Mouse (Mus musculus) brain, embryonic 14.5 days (tissue): Measurements from ENCODE around the gene Fam149a.

Source experiments
- CTCF ChIP-seq: fragments of 200-500 bp; IDR thresholded peaks from 2 replicates; pipeline ENCODE4 v1.5.1; 2012; ENCODE audit warnings: inconsistent platforms, mild to moderate bottlenecking, moderate library complexity, borderline replicate concordance; ENCODE audit not compliant: insufficient read depth, insufficient read length; ENCODE audit errors: extremely low read depth
- POLR2A ChIP-seq: fragments of 200-500 bp; IDR thresholded peaks from 2 replicates; pipeline ENCODE4 v1.6.1; 2012; ENCODE audit warnings: mild to moderate bottlenecking, inconsistent platforms, borderline replicate concordance; ENCODE audit not compliant: poor library complexity, insufficient read depth, insufficient read length, severe bottlenecking; ENCODE audit errors: extremely low read depth

DNA sequence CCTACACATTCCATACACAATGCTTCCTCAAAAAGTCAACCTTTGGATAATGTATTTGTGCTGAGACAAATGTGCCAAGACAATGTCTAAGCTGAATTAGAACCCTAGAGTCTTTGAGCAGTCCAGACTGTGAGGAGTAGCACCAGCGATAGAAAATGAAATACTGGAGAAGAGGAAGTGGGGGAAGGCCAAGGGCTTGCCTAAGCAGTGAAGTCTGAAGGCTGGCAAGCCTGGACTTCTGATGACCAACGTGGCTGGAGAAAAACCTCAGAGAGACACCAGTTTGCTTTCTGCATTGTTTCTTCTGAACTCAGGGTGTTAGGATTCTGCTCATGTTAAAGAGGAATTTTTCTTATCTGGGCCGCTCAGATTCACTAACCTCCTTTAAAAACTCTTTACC lies 51.2 kb downstream of the Fam149a start:
- no peak for TF ChIP-seq POLR2A
- no peak for TF ChIP-seq CTCF
